Mouse (Mus musculus) forebrain, embryonic 16.5 days (tissue): ENCODE data around the gene Tspan17. TPM values are rescaled to one million over a fixed set of nuclear protein-coding genes. Genes with fewer than 3 reads are reported as not detected.

Experiments
- ATAC-seq: fragments of 200-750 bp; cut with Nextera tagmentation; 2 replicates; pipeline ENCODE4 v1.8.0; 2017; ENCODE audit warnings: mild to moderate bottlenecking, moderate library complexity
- H3K27ac ChIP-seq: fragments of 300-500 bp; sonication (generic); 2 replicates; pipeline ENCODE4 v1.5.1; 2014; ENCODE audit warnings: low read length, control low read depth
- H3K27me3 ChIP-seq: fragments of 300-500 bp; sonication (generic); replicated peaks from 2 replicates; pipeline ENCODE4 v1.6.1; 2014; ENCODE audit warnings: low read length; ENCODE audit not compliant: control insufficient read depth, insufficient read depth
- H3K36me3 ChIP-seq: fragments of 300-500 bp; sonication (generic); 2 replicates; pipeline ENCODE4 v1.6.1; 2014; ENCODE audit not compliant: control insufficient read depth, insufficient read depth
- H3K4me1 ChIP-seq: fragments of 300-500 bp; sonication (generic); replicated peaks from 2 replicates; pipeline ENCODE4 v1.6.1; 2014; ENCODE audit warnings: low read length; ENCODE audit not compliant: control insufficient read depth, insufficient read depth
- H3K4me2 ChIP-seq: fragments of 300-500 bp; sonication (generic); 2 replicates; pipeline ENCODE4 v1.6.1; 2014; ENCODE audit warnings: mild to moderate bottlenecking, low read length, control low read depth
- H3K4me3 ChIP-seq: fragments of 300-500 bp; sonication (generic); replicated peaks from 2 replicates; pipeline ENCODE4 v1.5.1; 2014; ENCODE audit warnings: mild to moderate bottlenecking, low read length, control low read depth
- H3K9ac ChIP-seq: fragments of 300-500 bp; sonication (generic); replicated peaks from 2 replicates; pipeline ENCODE4 v1.6.1; 2014; ENCODE audit warnings: low read depth, low read length, control low read depth
- H3K9me3 ChIP-seq: fragments of 300-500 bp; sonication (generic); 2 replicates; pipeline ENCODE4 v1.6.1; 2016; ENCODE audit warnings: low read length; ENCODE audit not compliant: control insufficient read depth
- WGBS: fragments of 180-500 bp; shearing (Covaris S2); extraction: QIAGEN DNeasy Blood & Tissue Kit; methylation state at CpG from one replicate; pipeline ENCODE4 v1.1.7; 2014; 5-methylcytosine and 5-hydroxymethylcytosine counted together
- polyA plus RNA-seq: library from polyadenylated mRNA; unstranded; fragments of >200 nt; fragmentation: Nextera tagmentation; extraction: Ambion mirVana; gene quantifications from 2 replicates; pipeline ENCODE4 v1.2.1, GENCODE M21; 2015

Tspan17 gene
- polyA plus RNA-seq, 1 experiment from 2014 or later = 29.7 TPM

- 12% methylated on average over 17 of the region's 17 CpGs for WGBS
- Histone ChIP-seq H3K27me3 (no peaks in the 10 kb centered on the region), H3K4me3 (no peak overlapping the region), H3K9me3 (no peaks in the 10 kb centered on the region), H3K4me1 (peaks cover 15% of the 10 kb centered on the region), H3K36me3 (no peaks in the 10 kb centered on the region), H3K9ac (no peak overlapping the region), H3K27ac (peak overlapping the region; percentile 17; the same call in 1 of the 2 replicates), H3K4me2 (peak overlapping the region; percentile 19; the same call in 1 of the 2 replicates)
- ATAC-seq = peak; percentile 60
Measured at GRCm38 (mm10) chr13:54818399-54819254, 29.4 kb downstream of the Tspan17 start.

- ATAC-seq = no peak
- Histone ChIP-seq H3K4me3 (no peak overlapping the region), H3K4me1 (peaks cover 24% of the 10 kb centered on the region), H3K9ac (no peak overlapping the region), H3K27ac (no peak overlapping the region), H3K4me2 (no peak overlapping the region), H3K27me3 (no peaks in the 10 kb centered on the region), H3K9me3 (no peaks in the 10 kb centered on the region), H3K36me3 (no peaks in the 10 kb centered on the region)
- WGBS = 86% methylated on average over 4 of the region's 4 CpGs
Measured at GRCm38 (mm10) chr13:54821106-54821505, 31.9 kb downstream of the Tspan17 start.

- 78% methylated on average over 2 of the region's 2 CpGs for WGBS
- Histone ChIP-seq H3K9me3 (no peaks in the 10 kb centered on the region), H3K4me2 (no peak overlapping the region), H3K36me3 (no peaks in the 10 kb centered on the region), H3K27ac (no peak overlapping the region), H3K4me3 (no peak overlapping the region), H3K9ac (no peak overlapping the region), H3K4me1 (peaks cover 24% of the 10 kb centered on the region), H3K27me3 (no peaks in the 10 kb centered on the region)
- ATAC-seq = no peak
Measured at GRCm38 (mm10) chr13:54821931-54822330, 32.8 kb downstream of the Tspan17 start.

- Histone ChIP-seq H3K9me3 (no peaks in the 10 kb centered on the region), H3K36me3 (no peaks in the 10 kb centered on the region), H3K27me3 (no peaks in the 10 kb centered on the region), H3K4me2 (peak overlapping the region; percentile 43), H3K27ac (peak overlapping the region; percentile 60), H3K4me1 (peaks cover 10% of the 10 kb centered on the region), H3K4me3 (peak overlapping the region; percentile 14; the same call in 1 of the 2 replicates), H3K9ac (0 out of 2 replicates have a peak overlapping the region, but pooled peaks have one; percentile 35)
- WGBS = 17% methylated on average over 25 of the region's 25 CpGs
- peak; percentile 81 for ATAC-seq
Measured at GRCm38 (mm10) chr13:54824111-54824931, 35.1 kb downstream of the Tspan17 start.

GRCm38 (mm10) chr13:54827992-54828391 is 38.8 kb downstream of the Tspan17 start:
- Histone ChIP-seq H3K9ac (no peak overlapping the region), H3K27ac (no peak overlapping the region), H3K4me3 (no peak overlapping the region), H3K9me3 (no peaks in the 10 kb centered on the region), H3K4me2 (no peak overlapping the region), H3K36me3 (no peaks in the 10 kb centered on the region), H3K4me1 (peaks cover 15% of the 10 kb centered on the region), H3K27me3 (no peaks in the 10 kb centered on the region)
- ATAC-seq = no peak
- 70% methylated on average over 7 of the region's 7 CpGs for WGBS

- H3K4me3 ChIP-seq = no peak overlapping the region
- H3K27ac ChIP-seq = no peak overlapping the region
- no peak overlapping the region for H3K9ac ChIP-seq
- H3K4me2 ChIP-seq = no peak overlapping the region
- no peaks in the 10 kb centered on the region for H3K27me3 ChIP-seq
- H3K9me3 ChIP-seq = no peaks in the 10 kb centered on the region
- 62% methylated on average over 6 of the region's 6 CpGs for WGBS
- no peaks in the 10 kb centered on the region for H3K36me3 ChIP-seq
- ATAC-seq = no peak
- peaks cover 15% of the 10 kb centered on the region for H3K4me1 ChIP-seq
Measured at GRCm38 (mm10) chr13:54828508-54828907, 39.3 kb downstream of the Tspan17 start.

- H3K4me1 ChIP-seq = peaks cover 10% of the 10 kb centered on the region
- 4% methylated on average over 13 of the region's 13 CpGs for WGBS
- H3K9me3 ChIP-seq = no peaks in the 10 kb centered on the region
- no peak overlapping the region for H3K27ac ChIP-seq
- peak overlapping the region; percentile 45 for H3K9ac ChIP-seq
- H3K4me3 ChIP-seq = no peak overlapping the region
- no peaks in the 10 kb centered on the region for H3K36me3 ChIP-seq
- ATAC-seq = no peak
- H3K27me3 ChIP-seq = no peaks in the 10 kb centered on the region
- H3K4me2 ChIP-seq = peak overlapping the region; percentile 38
Measured at GRCm38 (mm10) chr13:54829450-54829849, 40.3 kb downstream of the Tspan17 start.

- 62% methylated on average over 14 of the region's 14 CpGs for WGBS
- Histone ChIP-seq H3K27me3 (no peaks in the 10 kb centered on the region), H3K27ac (no peak overlapping the region), H3K4me3 (no peak overlapping the region), H3K4me1 (peaks cover 18% of the 10 kb centered on the region), H3K9ac (no peak overlapping the region), H3K9me3 (no peaks in the 10 kb centered on the region), H3K36me3 (no peaks in the 10 kb centered on the region), H3K4me2 (no peak overlapping the region)
- ATAC-seq = no peak
Measured at GRCm38 (mm10) chr13:54836351-54837030, 47.3 kb downstream of the Tspan17 start.

- H3K36me3 ChIP-seq = no peaks in the 10 kb centered on the region
- H3K9me3 ChIP-seq = no peaks in the 10 kb centered on the region
- H3K9ac ChIP-seq = no peak overlapping the region
- no peaks in the 10 kb centered on the region for H3K27me3 ChIP-seq
- H3K4me2 ChIP-seq = no peak overlapping the region
- WGBS = 33% methylated on average over 5 of the region's 5 CpGs
- H3K4me1 ChIP-seq = peaks cover 18% of the 10 kb centered on the region
- ATAC-seq = peak; percentile 33; the same call in 1 of the 2 replicates
- no peak overlapping the region for H3K4me3 ChIP-seq
- peak overlapping the region; percentile 29; the same call in 1 of the 2 replicates for H3K27ac ChIP-seq
Measured at GRCm38 (mm10) chr13:54837061-54837460, 47.9 kb downstream of the Tspan17 start.
